Mouse (Mus musculus): ENCODE results near the gene Mas1.

Gene Mas1

GRCm38 (mm10) chr17:12872275-12873028, 4.5 kb upstream of the Mas1 start:
- DNase-seq = peak in 1 of 2 experiments; percentile 54

- no peak for DNase-seq
Measured at GRCm38 (mm10) chr17:12868640-12869039, 697 bp upstream of the Mas1 start.

- no peak for DNase-seq
Measured at GRCm38 (mm10) chr17:12866853-12867252, 1.1 kb downstream of the Mas1 start.

- no peak for DNase-seq
Measured at GRCm38 (mm10) chr17:12865407-12865806, 2.5 kb downstream of the Mas1 start.

- DNase-seq = peak; percentile 49 to 61
Measured at GRCm38 (mm10) chr17:12864111-12864510, 3.8 kb downstream of the Mas1 start.

- no peak for DNase-seq
Measured at GRCm38 (mm10) chr17:12859006-12859520, 8.9 kb downstream of the Mas1 start.

- no peak for DNase-seq
Measured at GRCm38 (mm10) chr17:12858072-12858471, 9.9 kb downstream of the Mas1 start.

GRCm38 (mm10) chr17:12857395-12857794, 10.5 kb downstream of the Mas1 start:
- DNase-seq = no peak

GRCm38 (mm10) chr17:12854386-12854785, 13.6 kb downstream of the Mas1 start:
- DNase-seq = no peak

GRCm38 (mm10) chr17:12853821-12854220, 14.1 kb downstream of the Mas1 start:
- no peak for DNase-seq

GRCm38 (mm10) chr17:12851689-12852088, 16.3 kb downstream of the Mas1 start:
- no peak for DNase-seq

- DNase-seq = no peak
Measured at GRCm38 (mm10) chr17:12849778-12850382, 18.1 kb downstream of the Mas1 start.

GRCm38 (mm10) chr17:12847736-12848135, 20.2 kb downstream of the Mas1 start:
- DNase-seq = no peak

GRCm38 (mm10) chr17:12846474-12846873, 21.5 kb downstream of the Mas1 start:
- no peak for DNase-seq

- no peak for DNase-seq
Measured at GRCm38 (mm10) chr17:12845862-12846261, 22.1 kb downstream of the Mas1 start.

GRCm38 (mm10) chr17:12844540-12844939, 23.4 kb downstream of the Mas1 start:
- DNase-seq = no peak

GRCm38 (mm10) chr17:12843826-12844225, 24.1 kb downstream of the Mas1 start:
- no peak for DNase-seq

GRCm38 (mm10) chr17:12839475-12840267, 28.3 kb downstream of the Mas1 start:
- DNase-seq = peak; percentile 52 to 61

GRCm38 (mm10) chr17:12835738-12836137, 32.2 kb downstream of the Mas1 start:
- DNase-seq = no peak

GRCm38 (mm10) chr17:12834826-12835225, 33.1 kb downstream of the Mas1 start:
- DNase-seq = no peak

GRCm38 (mm10) chr17:12834317-12834716, 33.6 kb downstream of the Mas1 start:
- DNase-seq = no peak

GRCm38 (mm10) chr17:12832657-12833056, 35.3 kb downstream of the Mas1 start:
- no peak for DNase-seq

GRCm38 (mm10) chr17:12832231-12832630, 35.7 kb downstream of the Mas1 start:
- DNase-seq = peak; percentile 73 to 80
